ENCODE assay signal across 8 mouse cellular contexts in the genomic region with DNA sequence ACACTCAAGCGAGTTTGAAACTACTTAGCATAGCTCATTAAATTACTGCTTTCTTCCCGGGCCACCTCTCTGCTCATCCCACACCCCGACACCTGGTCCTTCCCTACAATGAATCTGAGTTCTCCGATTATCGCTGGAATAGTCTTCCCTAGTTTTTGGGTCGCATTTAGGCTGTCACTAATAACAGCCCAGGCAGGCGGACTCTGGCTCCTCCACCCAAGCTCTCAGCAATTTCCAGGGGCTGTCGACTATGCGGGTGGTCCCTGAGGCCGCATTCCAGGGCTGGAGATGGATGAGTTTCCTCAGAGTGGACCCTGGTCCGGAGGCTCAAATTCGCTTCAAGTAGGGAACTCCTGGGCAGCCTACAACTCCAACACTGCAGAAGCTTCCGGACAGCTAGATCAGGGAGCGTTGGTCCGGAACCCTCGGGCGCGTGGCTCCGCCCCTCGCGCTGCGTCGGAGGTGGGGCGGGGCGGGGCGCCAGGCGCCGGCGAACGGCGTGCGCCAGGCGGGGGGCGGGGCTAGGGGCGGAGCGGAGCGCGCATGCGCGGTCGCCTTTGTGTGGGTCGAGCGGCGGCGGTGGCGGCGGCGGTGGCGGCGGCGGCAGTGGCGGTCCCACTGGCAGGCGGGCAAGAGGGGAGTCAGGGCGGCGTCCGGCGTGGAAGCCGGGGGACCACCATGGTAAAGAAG. TPM values are rescaled to one million over a fixed set of nuclear protein-coding genes. Genes with fewer than 3 reads are reported as not detected.
DNase-seq lines count a peak whose midpoint lies in the region; ATAC-seq lines count a peak whose summit lies in the region.

A gene (plus strand): TSS at position 544 of the 690 bp plus-strand sequence.

- peak within 1 kb of the TSS; percentile 93 for H3K4me2 ChIP-seq in hindbrain, embryonic 16.5 days (ENCODE audit: low read length)

- WGBS in hindbrain, embryonic 16.5 days, result under 1% methylated on average over 45 of the region's 58 CpGs
- WGBS in macrophage (ENCODE audit: missing documents), result under 1% methylated on average over 47 of the region's 58 CpGs

- H3K9me3 ChIP-seq in hindbrain, embryonic 16.5 days (ENCODE audit: control insufficient read depth, low read length), result no peaks in the 10 kb centered on the region

- H3K4me3 ChIP-seq in hindbrain, embryonic 16.5 days (ENCODE audit: low read length), result peak within 1 kb of the TSS; percentile 99
- H3K4me3 ChIP-seq in macrophage (ENCODE audit: inconsistent target), result peak within 1 kb of the TSS; percentile 81

- no peaks in the 10 kb centered on the region; the same call in 1 of the 2 replicates for H3K27me3 ChIP-seq in hindbrain, embryonic 16.5 days (replicated peaks; ENCODE audit: control insufficient read depth, insufficient read depth, low read length)

- peak within 1 kb of the TSS; percentile 99 for H3K9ac ChIP-seq in hindbrain, embryonic 16.5 days (ENCODE audit: low read depth, low read length)

- H3K79me2 ChIP-seq in macrophage (ENCODE audit: inconsistent target), result peaks cover 45% of the 10 kb centered on the region

- H3K36me3 ChIP-seq in hindbrain, embryonic 16.5 days (ENCODE audit: control insufficient read depth, insufficient read depth, low read length), result no peaks in the 10 kb centered on the region
- no peaks in the 10 kb centered on the region for H3K36me3 ChIP-seq in macrophage (ENCODE audit: inconsistent target)

- ATAC-seq in hindbrain, embryonic 16.5 days, result peak; percentile 98

- peak within 1 kb of the TSS; percentile 78 for H3K27ac ChIP-seq in hindbrain, embryonic 16.5 days (ENCODE audit: low read depth, low read length)
- peak within 1 kb of the TSS; percentile 62 for H3K27ac ChIP-seq in macrophage

- peaks cover 15% of the 10 kb centered on the region for H3K4me1 ChIP-seq in hindbrain, embryonic 16.5 days (ENCODE audit: control insufficient read depth, insufficient read depth, low read depth, low read length)

- DNase-seq in R1 (ENCODE audit: low read depth, low spot score), result peak; percentile 84
- DNase-seq in cerebellum, postnatal 25 days, result peak; percentile 99 to 100
- DNase-seq in frontal cortex, postnatal 36 days (ENCODE audit: low spot score in 2 of 2), result peak; percentile 92 to 94
- peak; percentile 94 to 96 for DNase-seq in left cerebral cortex, adult 18-20 months (ENCODE audit: low spot score in 2 of 2)
- peak; percentile 94 for DNase-seq in right cerebral cortex, adult 18-20 months
- peak; percentile 86 for DNase-seq in urinary bladder, postnatal 10 days (ENCODE audit: low spot score)

RNA-seq across cellular contexts. Expression of the gene that starts here (rescaled TPM):
- polyA plus RNA-seq in hindbrain, embryonic 16.5 days (2015; fragmentation: Nextera tagmentation; extraction: Ambion mirVana), result 44.7 and 45.1 TPM in 2 replicates
- total RNA-seq in left cerebral cortex, adult 18-20 months (2021), result 10 to 100 TPM; 53.3 to 61.3 TPM
- total RNA-seq in macrophage (2018; cell fraction: chromatin; rRNA removed), result 10 to 100 TPM; 17.3 to 59.2 (median 42.4) TPM
- 10 to 100 TPM; 16.8 to 29.5 (median 21.3) TPM for total RNA-seq in macrophage (2018; cell fraction: cytosol; rRNA removed)
- total RNA-seq in macrophage (2018; cell fraction: nucleus; rRNA removed), result 10 to 100 TPM; 14.9 to 44.5 (median 25.0) TPM
- 23.0 to 38.2 TPM (median 23.7 TPM) in 3 replicates for polyA plus RNA-seq in macrophage (2018)

Comparison
In these comparisons a context has a peak if more than half of its experiments do, and no peak if none do; other contexts are left out.
1. Peak in every context shown above with its lines: DNase-seq, ATAC-seq, H3K4me3 ChIP-seq and H3K27ac ChIP-seq.